Mouse (Mus musculus) hindbrain, embryonic 16.5 days (tissue): ENCODE results near the gene Zfp704. TPM values are rescaled to one million over a fixed set of nuclear protein-coding genes. Genes with fewer than 3 reads are reported as not detected.
A peak's percentile ranks its signal among the peaks of the same experiment; 100 is the strongest.

ENCODE experiments used
- ATAC-seq: fragments of 200-750 bp; cut with Nextera tagmentation; 2 replicates; pipeline ENCODE4 v1.8.0; 2017; ENCODE audit warnings: moderate TSS enrichment, moderate library complexity
- H3K27ac ChIP-seq: fragments of 300-500 bp; sonication (generic); 2 replicates; pipeline ENCODE4 v1.5.1; 2014; ENCODE audit warnings: low read depth, mild to moderate bottlenecking, control low read depth, low read length, moderate library complexity
- H3K27me3 ChIP-seq: fragments of 300-500 bp; sonication (generic); replicated peaks from 2 replicates; pipeline ENCODE4 v1.6.1; 2014; ENCODE audit warnings: low read length; ENCODE audit not compliant: control insufficient read depth, insufficient read depth
- H3K36me3 ChIP-seq: fragments of 300-500 bp; sonication (generic); 2 replicates; pipeline ENCODE4 v1.6.1; 2014; ENCODE audit warnings: mild to moderate bottlenecking, low read length, moderate library complexity, mixed read lengths; ENCODE audit not compliant: control insufficient read depth, insufficient read depth
- H3K4me1 ChIP-seq: fragments of 300-500 bp; sonication (generic); 2 replicates; pipeline ENCODE4 v1.6.1; 2014; ENCODE audit warnings: low read depth, low read length; ENCODE audit not compliant: control insufficient read depth, insufficient read depth
- H3K4me2 ChIP-seq: fragments of 300-500 bp; sonication (generic); 2 replicates; pipeline ENCODE4 v1.6.1; 2014; ENCODE audit warnings: mild to moderate bottlenecking, low read length, control low read depth, moderate library complexity
- H3K4me3 ChIP-seq: fragments of 300-500 bp; sonication (generic); 2 replicates; pipeline ENCODE4 v1.5.1; 2014; ENCODE audit warnings: mild to moderate bottlenecking, low read length, control low read depth, moderate library complexity
- H3K9ac ChIP-seq: fragments of 300-500 bp; sonication (generic); 2 replicates; pipeline ENCODE4 v1.6.1; 2014; ENCODE audit warnings: low read depth, mild to moderate bottlenecking, control low read depth, low read length, moderate library complexity
- H3K9me3 ChIP-seq: fragments of 300-500 bp; sonication (generic); 2 replicates; pipeline ENCODE4 v1.6.1; 2014; ENCODE audit warnings: mild to moderate bottlenecking, low read length, moderate library complexity; ENCODE audit not compliant: control insufficient read depth
- WGBS: fragments of 180-500 bp; shearing (Covaris S2); extraction: QIAGEN DNeasy Blood & Tissue Kit; methylation state at CpG from one replicate; pipeline ENCODE4 v1.1.7; 2014; 5-methylcytosine and 5-hydroxymethylcytosine counted together
- polyA plus RNA-seq: library from polyadenylated mRNA; unstranded; fragments of >200 nt; fragmentation: Nextera tagmentation; extraction: Ambion mirVana; gene quantifications from 2 replicates; pipeline ENCODE4 v1.2.1, GENCODE M21; 2015

Gene Zfp704
- polyA plus RNA-seq, 1 experiment from 2014 or later = 13.3 TPM

- H3K4me1 ChIP-seq = peaks cover 3% of the 10 kb centered on the region
- H3K27ac ChIP-seq = no peak overlapping the region
- H3K9ac ChIP-seq = no peak overlapping the region
- ATAC-seq = no peak
- H3K27me3 ChIP-seq = no peaks in the 10 kb centered on the region
- H3K9me3 ChIP-seq = no peaks in the 10 kb centered on the region
- H3K4me2 ChIP-seq = no peak overlapping the region
- no peak overlapping the region for H3K4me3 ChIP-seq
- 93% methylated on average over 2 of the region's 2 CpGs for WGBS
- no peaks in the 10 kb centered on the region for H3K36me3 ChIP-seq
Measured at GRCm38 (mm10) chr3:9538510-9538909, 71.4 kb downstream of the Zfp704 start.

GRCm38 (mm10) chr3:9537889-9538288, 72.0 kb downstream of the Zfp704 start:
- Histone ChIP-seq H3K27ac (no peak overlapping the region), H3K27me3 (no peaks in the 10 kb centered on the region), H3K9me3 (no peaks in the 10 kb centered on the region), H3K36me3 (no peaks in the 10 kb centered on the region), H3K9ac (no peak overlapping the region), H3K4me2 (no peak overlapping the region), H3K4me1 (peaks cover 3% of the 10 kb centered on the region; the same call in 1 of the 2 replicates), H3K4me3 (no peak overlapping the region)
- WGBS = 62% methylated on average over 7 of the region's 7 CpGs
- no peak for ATAC-seq

GRCm38 (mm10) chr3:9530097-9530780, 79.6 kb downstream of the Zfp704 start:
- H3K4me3 ChIP-seq = no peak overlapping the region
- peak; percentile 87 for ATAC-seq
- no peaks in the 10 kb centered on the region for H3K9me3 ChIP-seq
- H3K27ac ChIP-seq = no peak overlapping the region
- WGBS = 51% methylated on average over 9 of the region's 9 CpGs
- H3K4me1 ChIP-seq = no peaks in the 10 kb centered on the region; the same call in 1 of the 2 replicates
- no peak overlapping the region for H3K9ac ChIP-seq
- no peak overlapping the region for H3K4me2 ChIP-seq
- no peaks in the 10 kb centered on the region for H3K36me3 ChIP-seq
- no peaks in the 10 kb centered on the region for H3K27me3 ChIP-seq

GRCm38 (mm10) chr3:9524429-9524828, 85.5 kb downstream of the Zfp704 start:
- Histone ChIP-seq H3K4me3 (no peak overlapping the region), H3K36me3 (no peaks in the 10 kb centered on the region), H3K9me3 (no peaks in the 10 kb centered on the region), H3K27ac (no peak overlapping the region), H3K27me3 (no peaks in the 10 kb centered on the region), H3K9ac (no peak overlapping the region), H3K4me2 (no peak overlapping the region), H3K4me1 (peaks cover 29% of the 10 kb centered on the region)
- ATAC-seq = no peak
- 47% methylated on average over 5 of the region's 5 CpGs for WGBS

GRCm38 (mm10) chr3:9523081-9523932, 86.6 kb downstream of the Zfp704 start:
- H3K4me3 ChIP-seq = no peak overlapping the region
- H3K9ac ChIP-seq = no peak overlapping the region
- H3K27ac ChIP-seq = no peak overlapping the region
- H3K9me3 ChIP-seq = no peaks in the 10 kb centered on the region
- H3K27me3 ChIP-seq = no peaks in the 10 kb centered on the region
- H3K4me1 ChIP-seq = peaks cover 31% of the 10 kb centered on the region
- H3K36me3 ChIP-seq = no peaks in the 10 kb centered on the region
- ATAC-seq = peak; percentile 41; the same call in 1 of the 2 replicates
- no peak overlapping the region for H3K4me2 ChIP-seq
- 54% methylated on average over 18 of the region's 18 CpGs for WGBS

GRCm38 (mm10) chr3:9522009-9522408, 87.9 kb downstream of the Zfp704 start:
- Histone ChIP-seq H3K9ac (no peak overlapping the region), H3K4me2 (no peak overlapping the region), H3K9me3 (no peaks in the 10 kb centered on the region), H3K36me3 (no peaks in the 10 kb centered on the region), H3K4me1 (peaks cover 31% of the 10 kb centered on the region), H3K27me3 (no peaks in the 10 kb centered on the region), H3K4me3 (no peak overlapping the region), H3K27ac (no peak overlapping the region)
- no peak for ATAC-seq
- 46% methylated on average over 6 of the region's 6 CpGs for WGBS

GRCm38 (mm10) chr3:9520728-9521054, 89.2 kb downstream of the Zfp704 start:
- Histone ChIP-seq H3K36me3 (no peaks in the 10 kb centered on the region), H3K27me3 (no peaks in the 10 kb centered on the region), H3K9me3 (no peaks in the 10 kb centered on the region), H3K4me2 (no peak overlapping the region; the same call in 1 of the 2 replicates), H3K4me1 (peaks cover 31% of the 10 kb centered on the region), H3K4me3 (no peak overlapping the region), H3K27ac (peak overlapping the region; percentile 71), H3K9ac (no peak overlapping the region)
- ATAC-seq = no peak
- 35% methylated on average over 7 of the region's 7 CpGs for WGBS

- 9% methylated on average over 17 of the region's 17 CpGs for WGBS
- Histone ChIP-seq H3K4me1 (peaks cover 31% of the 10 kb centered on the region), H3K36me3 (no peaks in the 10 kb centered on the region), H3K27ac (peak overlapping the region; percentile 71), H3K27me3 (no peaks in the 10 kb centered on the region), H3K9ac (0 out of 2 replicates have a peak overlapping the region, but pooled peaks have one; percentile 29), H3K4me3 (no peak overlapping the region), H3K9me3 (no peaks in the 10 kb centered on the region), H3K4me2 (peak overlapping the region; percentile 38)
- peak; percentile 95 for ATAC-seq
Measured at GRCm38 (mm10) chr3:9520051-9520727, 89.7 kb downstream of the Zfp704 start.

- Histone ChIP-seq H3K4me3 (no peak overlapping the region), H3K4me2 (no peak overlapping the region), H3K27ac (no peak overlapping the region), H3K27me3 (no peaks in the 10 kb centered on the region), H3K36me3 (no peaks in the 10 kb centered on the region), H3K9me3 (no peaks in the 10 kb centered on the region), H3K4me1 (peaks cover 31% of the 10 kb centered on the region), H3K9ac (no peak overlapping the region)
- ATAC-seq = no peak
- 59% methylated on average over 4 of the region's 4 CpGs for WGBS
Measured at GRCm38 (mm10) chr3:9519491-9519890, 90.4 kb downstream of the Zfp704 start.
